Mouse (Mus musculus) gonadal fat pad, adult 2 months (tissue): ENCODE data around the gene Pcbp2. TPM values are rescaled to one million over a fixed set of nuclear protein-coding genes. Genes with fewer than 3 reads are reported as not detected.

Experiments
- DNase-seq: peaks from one replicate; pipeline ENCODE4 v3.0.0-alpha.2; 2012; ENCODE audit warnings: low read depth
- polyA plus RNA-seq: library from polyadenylated mRNA; depleted of rRNA; stranded (reverse); fragments of >200 nt; gene quantifications from 2 replicates; pipeline ENCODE4 v1.2.3, GENCODE M21; 2012

Pcbp2 gene
- polyA plus RNA-seq, 1 experiment: 357 TPM

DNA sequence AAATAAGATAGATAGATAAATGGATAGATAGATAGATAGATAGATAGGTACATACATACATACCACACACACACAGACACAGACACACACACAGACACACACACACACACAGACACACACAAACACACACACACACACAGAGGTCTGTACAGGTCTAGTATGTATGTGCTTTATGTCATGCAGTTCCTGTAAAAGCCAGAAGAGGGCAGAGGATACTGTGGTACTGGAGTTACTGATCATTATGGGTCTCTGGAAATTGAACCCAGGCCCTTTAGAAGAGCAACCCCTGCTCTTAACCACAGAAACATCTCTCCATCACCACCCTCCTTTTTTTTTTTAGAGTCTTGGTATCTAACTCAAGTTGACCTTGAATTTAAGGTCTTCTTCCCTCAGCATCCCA, 6.7 kb upstream of the Pcbp2 start:
- no peak for DNase-seq

DNA sequence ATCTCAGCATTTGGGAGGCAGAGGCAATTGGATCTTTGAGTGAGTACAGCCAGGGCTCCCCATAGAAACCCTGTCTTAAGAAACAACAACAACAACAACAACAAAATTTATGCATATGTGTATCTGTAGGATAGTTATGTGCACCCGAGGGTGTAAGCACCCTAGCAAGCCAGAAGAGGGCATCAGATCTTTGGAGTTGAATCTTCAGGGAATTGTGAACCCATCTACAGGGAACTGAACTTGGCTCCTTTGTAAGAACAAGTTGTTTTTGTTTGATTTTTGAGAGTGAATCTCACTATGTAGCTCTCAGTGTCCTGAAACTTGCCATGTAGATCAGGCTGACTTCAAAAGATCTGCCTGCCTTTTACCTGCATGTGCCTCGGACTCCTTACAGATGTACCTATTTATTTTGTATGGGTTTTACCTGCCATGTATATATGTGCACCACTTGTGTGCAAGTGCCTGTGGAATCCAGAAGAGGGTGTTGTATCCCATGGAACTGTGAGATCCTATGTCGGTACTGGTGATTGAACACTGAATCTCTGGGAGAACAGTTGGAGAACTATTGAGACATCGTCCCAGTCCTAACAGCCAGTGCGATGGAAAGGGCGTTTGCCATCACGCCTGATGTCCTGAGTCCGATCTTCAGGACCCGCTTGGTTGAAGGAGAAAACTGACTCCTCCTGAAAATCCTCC, 1.5 kb upstream of the Pcbp2 start:
- DNase-seq: no peak

DNA sequence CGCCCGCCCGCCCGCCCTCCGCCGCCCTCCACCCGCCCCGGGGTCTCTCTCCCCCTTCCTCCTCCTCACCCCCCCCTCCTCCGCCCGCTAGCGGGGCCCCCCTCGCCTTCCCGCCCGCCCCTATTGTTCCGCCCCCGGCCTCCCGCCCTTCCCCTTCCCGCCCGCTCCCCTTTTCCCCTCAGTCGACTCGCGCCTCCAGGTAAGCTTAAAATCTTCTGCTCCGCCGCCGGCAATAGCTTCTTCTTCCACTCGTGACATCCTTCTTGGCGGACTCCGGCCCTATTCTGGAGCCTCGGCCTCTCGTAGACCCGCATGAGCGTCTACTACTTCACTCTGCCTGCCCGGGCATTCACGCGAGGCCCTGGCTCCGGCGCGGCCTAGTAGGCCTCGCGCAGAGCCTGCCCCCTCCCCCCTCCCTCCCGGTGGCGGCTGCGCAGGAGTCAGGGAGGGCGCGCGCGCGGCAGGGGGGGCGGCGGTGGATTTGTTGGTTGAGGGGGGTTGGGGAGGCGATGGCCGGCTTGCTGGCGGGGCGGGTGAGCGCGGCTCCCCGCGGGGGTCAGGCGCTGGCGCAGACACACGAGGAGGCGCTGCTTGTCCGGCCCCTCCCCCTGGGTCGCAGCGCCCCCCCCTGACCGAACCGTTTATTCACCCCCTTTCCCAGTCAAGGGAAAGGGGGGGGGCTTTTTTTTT, 411 bp downstream of the Pcbp2 start:
- DNase-seq: no peak

DNA sequence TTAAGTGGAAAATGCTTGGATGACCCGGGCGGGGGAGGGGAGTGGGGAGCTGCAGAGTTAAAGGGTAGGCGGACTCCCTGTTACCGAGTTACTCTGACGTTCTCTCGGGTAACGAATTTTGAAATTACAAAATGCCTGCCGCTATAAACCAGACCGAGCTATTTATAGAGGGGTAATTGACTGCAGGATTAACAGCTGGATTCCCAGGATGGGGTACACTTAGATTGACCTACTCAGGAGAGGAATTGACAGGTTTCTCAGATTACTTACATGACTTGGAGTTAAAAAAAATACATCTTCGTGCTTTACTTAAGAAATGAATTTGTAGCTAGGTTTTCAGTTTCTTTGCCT, 931 bp downstream of the Pcbp2 start:
- no peak for DNase-seq

DNA sequence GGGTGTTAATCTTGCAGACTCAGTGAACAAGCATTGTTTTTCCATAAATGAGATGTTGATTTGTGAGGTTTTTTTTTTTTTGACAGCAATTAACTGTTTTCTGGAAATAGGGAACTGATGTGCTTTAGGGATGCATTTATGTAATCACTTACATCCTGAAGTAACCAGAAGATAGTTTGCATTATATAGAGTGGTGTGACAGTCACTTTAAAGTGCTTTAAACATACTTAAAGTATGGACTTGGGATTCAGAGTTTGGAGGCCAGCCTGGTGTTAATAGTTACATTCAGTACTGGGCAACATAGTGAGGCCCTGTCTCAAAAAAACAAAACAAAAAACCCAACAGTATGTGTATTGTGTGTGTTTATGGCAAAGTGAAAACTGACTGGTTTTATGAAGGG, 1.4 kb downstream of the Pcbp2 start:
- DNase-seq: no peak

DNA sequence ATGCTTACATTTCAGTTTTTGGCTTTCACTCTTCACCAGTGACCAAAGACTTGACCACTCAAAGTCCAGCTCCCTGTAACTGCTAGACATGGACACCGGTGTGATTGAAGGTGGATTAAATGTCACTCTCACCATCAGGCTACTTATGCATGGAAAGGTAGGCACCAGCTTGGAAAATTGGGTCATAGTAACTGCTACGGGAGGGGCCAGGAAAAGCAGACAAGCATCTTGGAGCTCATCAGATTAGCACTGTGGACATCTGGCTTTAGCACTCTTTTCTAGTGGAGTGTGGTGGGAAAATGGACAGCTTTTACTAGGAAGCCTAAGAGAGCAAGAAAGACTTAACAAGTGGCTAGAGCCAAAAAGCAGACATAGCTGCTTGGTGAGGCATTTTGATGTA, 2.9 kb downstream of the Pcbp2 start:
- no peak for DNase-seq

- no peak for DNase-seq
Measured at GRCm38 (mm10) chr15:102474520-102474919, 4.2 kb downstream of the Pcbp2 start.

- no peak for DNase-seq
Measured at GRCm38 (mm10) chr15:102483136-102483535, 12.8 kb downstream of the Pcbp2 start.

DNA sequence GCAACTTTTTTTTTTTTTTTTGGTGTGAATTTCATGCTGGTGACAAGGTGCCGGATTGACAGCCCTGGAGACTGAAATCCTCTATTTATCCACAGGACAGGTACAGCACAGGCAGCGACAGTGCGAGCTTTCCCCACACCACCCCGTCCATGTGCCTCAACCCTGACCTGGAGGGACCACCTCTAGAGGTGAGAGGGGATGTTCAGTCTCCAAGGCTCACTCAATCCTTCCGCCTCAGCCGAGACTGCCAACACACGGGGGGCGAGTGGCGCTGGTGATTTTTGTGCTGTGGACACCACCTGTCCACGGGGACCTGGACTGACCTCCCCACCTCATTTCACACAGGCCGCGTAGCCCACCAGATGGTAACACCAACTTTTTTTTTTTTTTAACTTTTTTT, 15.5 kb downstream of the Pcbp2 start:
- DNase-seq: no peak

DNA sequence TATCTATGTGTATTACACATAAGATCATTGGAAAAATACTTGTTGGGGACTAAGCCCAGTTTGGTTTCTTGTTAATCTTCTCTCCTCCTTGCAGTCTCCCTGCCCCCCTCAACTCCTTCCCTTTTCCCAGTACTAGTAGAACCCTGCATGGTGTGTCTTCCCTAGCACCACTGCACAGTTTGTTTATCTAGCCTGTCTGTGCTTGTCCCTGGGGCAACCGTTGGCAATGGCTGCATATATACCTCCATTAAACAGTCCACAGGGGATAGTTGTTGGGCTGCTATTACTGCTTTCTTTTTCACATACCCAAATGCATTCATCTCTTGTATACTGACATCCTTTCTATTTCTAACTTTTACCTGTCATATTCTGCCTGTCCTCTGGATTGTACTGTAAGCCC, 17.3 kb downstream of the Pcbp2 start:
- DNase-seq: no peak

GRCm38 (mm10) chr15:102498322-102498721, 28.0 kb downstream of the Pcbp2 start:
- no peak for DNase-seq

DNA sequence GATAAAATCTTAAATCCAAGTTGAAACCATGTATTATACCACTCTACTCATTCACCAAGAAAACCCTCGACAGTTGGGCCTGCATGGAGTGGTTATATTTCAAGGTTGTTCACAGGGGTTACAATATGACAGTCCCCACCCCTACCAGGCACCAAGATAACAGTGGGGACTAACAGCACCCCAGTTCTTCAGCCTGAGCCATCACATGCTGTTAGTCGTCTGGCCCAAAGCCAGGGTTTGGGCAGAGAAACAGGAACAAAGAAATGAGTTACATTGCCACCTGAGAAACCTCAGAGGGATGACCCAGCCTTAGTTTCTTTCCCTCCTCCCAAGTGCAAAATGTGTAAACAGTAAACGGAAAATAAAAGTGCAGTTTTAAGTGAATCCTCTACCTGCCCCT, 29.0 kb downstream of the Pcbp2 start:
- no peak for DNase-seq

DNA sequence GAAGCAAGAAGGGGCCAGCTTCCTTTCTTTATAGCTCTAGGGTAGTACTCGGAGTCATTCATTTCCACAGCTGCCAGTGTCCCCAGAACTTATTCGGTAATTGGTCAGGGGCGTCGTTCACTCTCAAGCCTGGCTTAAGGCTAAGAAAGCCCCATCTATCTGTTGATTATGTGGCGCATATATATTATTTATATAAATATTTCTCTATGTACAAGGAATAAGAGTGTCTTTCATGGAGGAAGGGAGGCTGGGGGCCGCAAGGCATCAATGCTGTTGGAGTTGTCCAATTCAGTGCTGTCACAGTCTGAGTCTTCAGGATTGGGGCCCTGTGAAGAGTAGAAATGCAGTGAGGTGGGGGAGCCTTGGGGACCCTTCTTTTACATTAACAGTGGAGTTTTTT, 29.5 kb downstream of the Pcbp2 start:
- DNase-seq: no peak

DNA sequence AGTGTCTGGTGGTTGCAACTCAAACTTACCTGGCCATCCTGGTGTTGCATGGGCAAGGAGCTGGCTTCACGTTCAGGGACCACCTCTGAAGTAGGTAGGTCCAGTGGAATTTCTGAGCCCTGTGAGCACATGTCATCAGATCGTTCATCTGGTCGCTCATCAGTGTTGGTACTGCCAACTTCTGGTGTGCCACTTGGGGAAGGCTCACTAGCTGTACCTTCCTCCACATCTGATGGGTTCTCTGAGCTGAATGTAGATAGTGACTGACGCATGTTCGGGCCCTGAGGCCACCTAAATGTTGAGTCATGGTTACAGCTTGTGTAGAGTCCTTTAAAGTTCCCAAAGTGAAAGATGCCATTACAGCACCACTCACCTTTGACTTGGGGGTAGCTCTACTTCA, 30.1 kb downstream of the Pcbp2 start:
- DNase-seq: no peak

DNA sequence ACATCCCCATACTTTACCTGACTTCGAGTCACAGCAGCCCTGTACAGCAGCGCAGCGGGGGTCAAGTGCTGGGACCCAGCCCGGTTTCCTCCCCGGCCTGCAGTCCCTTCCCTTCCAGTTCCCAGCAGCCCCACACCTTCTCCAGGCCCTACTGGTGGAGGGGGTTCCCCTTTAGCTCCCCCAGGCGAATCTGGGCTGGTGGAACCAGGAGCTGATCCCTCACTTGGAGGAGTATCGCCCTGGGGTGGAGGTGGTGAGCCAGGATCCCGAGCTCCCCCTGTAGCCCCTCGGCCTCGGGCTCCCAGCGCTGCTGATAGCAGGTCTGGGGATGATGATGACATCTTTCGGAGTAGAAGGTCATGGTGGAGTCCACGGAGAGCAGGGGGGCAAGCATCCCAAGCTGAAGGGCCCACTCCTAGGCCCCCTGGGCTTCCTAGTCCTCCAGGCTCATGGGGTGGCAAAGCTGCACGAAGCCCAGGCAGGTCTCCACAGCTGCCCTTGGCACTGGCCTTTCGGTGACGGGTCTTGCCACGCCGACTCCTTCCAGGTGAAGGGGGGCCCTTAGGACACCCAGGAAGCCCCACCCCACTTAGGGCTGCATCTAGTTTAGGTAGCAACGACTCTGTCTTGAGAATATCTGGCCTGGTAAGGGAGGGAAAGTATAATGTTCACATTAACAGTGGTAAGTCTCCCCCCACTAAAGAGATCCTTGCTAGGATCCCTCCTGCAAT, 30.9 kb downstream of the Pcbp2 start:
- no peak for DNase-seq

- DNase-seq: no peak
Measured at GRCm38 (mm10) chr15:102502254-102502840, 32.0 kb downstream of the Pcbp2 start.

DNA sequence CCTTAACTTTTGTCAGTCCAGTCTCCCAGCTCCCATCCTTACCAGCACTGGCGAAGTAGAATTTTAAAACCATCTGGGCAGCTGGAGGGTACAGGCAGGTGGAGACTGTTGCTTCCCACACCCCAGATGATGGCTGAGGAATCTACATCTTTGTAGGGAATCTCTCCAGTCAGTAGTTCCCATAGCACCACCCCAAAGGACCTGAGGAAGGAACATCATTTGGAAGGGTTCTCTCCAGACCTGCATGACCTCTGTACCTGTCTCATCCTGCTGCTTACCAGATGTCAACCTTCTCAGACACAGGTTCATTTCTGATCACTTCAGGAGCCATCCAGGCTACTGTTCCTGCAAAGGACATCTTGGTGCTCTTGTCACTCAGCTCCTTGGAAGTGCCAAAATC, 33.1 kb downstream of the Pcbp2 start, which contains the start of gene Gm10337:
TSS of gene Gm10337 (plus strand) at position 276 of the 400 bp plus-strand sequence.
- no peak for DNase-seq

GRCm38 (mm10) chr15:102503924-102504782, 33.8 kb downstream of the Pcbp2 start:
- no peak for DNase-seq

DNA sequence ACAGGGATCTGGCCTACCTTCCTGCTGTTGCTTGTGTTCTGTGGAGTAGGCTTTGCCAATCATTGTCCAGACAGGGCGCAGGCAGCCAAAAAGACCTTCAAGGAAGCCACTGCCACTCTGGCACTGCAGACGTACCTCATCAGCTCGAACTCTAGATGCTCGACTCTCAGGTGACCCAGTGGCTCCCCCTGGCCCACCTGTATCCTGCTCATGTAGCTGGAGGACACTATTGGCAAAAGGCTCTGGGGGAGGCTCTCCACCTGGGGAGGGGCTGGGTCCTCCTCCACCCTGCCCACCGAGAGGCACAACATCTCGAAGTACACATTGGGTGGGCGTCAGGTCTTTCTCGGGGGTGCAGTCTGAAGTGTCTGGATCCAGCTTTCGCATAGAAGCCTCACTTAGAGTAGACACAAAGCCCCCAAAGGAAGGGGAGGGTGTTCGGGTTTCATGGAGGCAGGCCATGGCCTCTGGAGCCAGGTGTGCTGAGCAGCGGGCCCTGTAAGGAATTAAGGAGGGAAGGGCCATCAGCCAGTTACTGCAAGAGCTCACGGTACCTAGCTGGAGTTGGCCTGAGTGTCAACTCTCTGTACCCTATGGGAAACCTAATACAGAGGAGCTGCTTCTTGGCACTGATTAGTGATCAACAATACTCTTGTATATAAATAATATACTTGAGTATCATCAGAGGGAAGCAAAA, 34.9 kb downstream of the Pcbp2 start:
- DNase-seq: no peak

- no peak for DNase-seq
Measured at GRCm38 (mm10) chr15:102505770-102506463, 35.6 kb downstream of the Pcbp2 start.
